Mouse (Mus musculus) stomach, postnatal 0 days (tissue): ENCODE measurements around the gene Ppp4c.

Experiments
- CTCF ChIP-seq: IDR thresholded peaks from 2 replicates; pipeline ENCODE4 v1.5.1; 2016; ENCODE audit warnings: antibody characterized with exemption, low read depth, mild to moderate bottlenecking, moderate library complexity
- EP300 ChIP-seq: optimal IDR thresholded peaks from 2 replicates; pipeline ENCODE3; 2016; ENCODE audit warnings: antibody characterized with exemption

DNA sequence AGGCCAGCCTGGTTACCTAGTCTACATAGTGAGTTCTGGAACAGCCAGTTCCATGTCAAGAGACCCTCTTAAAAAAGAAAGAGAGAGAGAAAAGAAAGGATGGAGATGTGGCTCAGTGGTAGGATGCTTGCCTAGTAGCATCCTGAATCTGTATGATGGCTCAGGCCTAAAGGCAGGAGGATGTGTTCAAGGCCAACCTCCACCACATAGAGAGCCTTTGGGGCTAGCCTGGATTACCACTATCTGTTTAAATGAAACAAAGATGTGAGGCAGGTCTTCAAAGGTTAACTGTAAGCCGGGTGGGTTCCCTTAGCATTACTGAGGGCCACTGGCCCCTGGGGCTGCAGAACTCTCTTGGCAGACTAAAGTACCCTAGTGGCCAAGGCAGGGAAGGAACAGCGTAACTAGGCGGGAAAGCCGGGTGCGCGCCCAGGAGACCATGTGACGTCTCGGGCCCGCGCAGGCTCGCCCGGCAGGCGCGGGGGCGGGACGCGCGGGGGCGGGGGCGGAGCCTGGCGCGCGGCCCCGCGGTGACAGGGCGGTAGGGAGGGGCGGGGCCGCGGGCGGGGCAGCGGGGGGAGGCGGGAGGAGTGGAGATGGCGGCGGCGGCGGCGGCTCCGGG lies 33.1 kb downstream of the Ppp4c start, which contains the start of gene Mapk3:
- TF ChIP-seq CTCF (peak; percentile 80), EP300 (no peak)
